Mouse (Mus musculus): Measurements from ENCODE around the gene Stxbp1. TPM values are rescaled to one million over a fixed set of nuclear protein-coding genes. Genes with fewer than 3 reads are reported as not detected.

Gene Stxbp1
- polyA plus RNA-seq, 1 experiment: 8.2 TPM

- DNase-seq (ENCODE audit: low read depth): no peak
These were observed 8.7 kb downstream of the Stxbp1 start for GRCm38 (mm10) chr2:32838147-32838884.

DNA sequence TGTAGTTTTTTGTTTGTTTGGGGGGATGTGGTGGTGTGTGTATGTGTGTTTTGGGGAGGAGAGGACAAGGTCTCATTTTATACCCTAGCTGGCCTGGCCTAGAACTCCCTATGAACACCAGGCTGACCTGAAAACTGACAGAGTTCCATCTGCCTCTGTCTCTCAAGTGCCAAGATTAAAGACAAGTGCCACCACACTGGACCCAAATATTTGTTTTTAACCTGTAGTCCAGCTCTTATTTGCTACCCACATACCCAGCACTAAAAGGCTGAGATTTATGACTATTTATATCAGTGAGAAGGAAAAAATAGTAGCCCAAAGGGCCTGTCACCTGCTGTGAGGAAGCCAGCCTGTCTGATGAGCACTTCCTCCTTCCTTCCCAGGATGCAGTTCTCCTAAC is 11.5 kb downstream of the Stxbp1 start:
- DNase-seq (ENCODE audit: low read depth): no peak

- DNase-seq (ENCODE audit: low read depth): no peak
These were observed 12.5 kb downstream of the Stxbp1 start for GRCm38 (mm10) chr2:32834496-32834895.

GRCm38 (mm10) chr2:32828979-32829676 is 17.9 kb downstream of the Stxbp1 start:
- no peak for DNase-seq (ENCODE audit: low read depth)

GRCm38 (mm10) chr2:32825796-32826195 is 21.2 kb downstream of the Stxbp1 start:
- no peak for DNase-seq (ENCODE audit: low read depth)

DNA sequence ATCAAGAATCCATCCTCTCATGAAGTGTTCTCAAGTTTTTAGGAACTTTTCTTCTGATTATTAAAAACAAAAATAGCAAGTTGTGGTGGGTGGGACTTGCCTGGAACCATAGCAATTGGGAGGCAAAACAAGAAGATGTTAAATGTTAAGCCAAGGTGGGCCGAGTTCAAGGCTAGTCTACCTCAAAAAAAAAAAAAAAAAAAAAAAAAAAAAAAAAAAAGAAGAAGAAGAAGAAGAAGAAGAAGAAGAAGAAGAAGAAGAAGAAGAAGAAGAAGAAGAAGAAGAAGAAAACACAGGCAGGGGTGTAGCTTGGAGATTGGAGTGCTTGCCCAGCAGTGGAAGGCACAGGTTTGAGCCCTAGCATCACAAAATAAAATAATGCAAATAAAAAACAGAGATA is 22.3 kb downstream of the Stxbp1 start:
- DNase-seq (ENCODE audit: low read depth): no peak

- no peak for DNase-seq (ENCODE audit: low read depth)
These were observed 22.9 kb downstream of the Stxbp1 start for GRCm38 (mm10) chr2:32824181-32824580.

GRCm38 (mm10) chr2:32823579-32824154 is 23.4 kb downstream of the Stxbp1 start:
- DNase-seq (ENCODE audit: low read depth): no peak

DNA sequence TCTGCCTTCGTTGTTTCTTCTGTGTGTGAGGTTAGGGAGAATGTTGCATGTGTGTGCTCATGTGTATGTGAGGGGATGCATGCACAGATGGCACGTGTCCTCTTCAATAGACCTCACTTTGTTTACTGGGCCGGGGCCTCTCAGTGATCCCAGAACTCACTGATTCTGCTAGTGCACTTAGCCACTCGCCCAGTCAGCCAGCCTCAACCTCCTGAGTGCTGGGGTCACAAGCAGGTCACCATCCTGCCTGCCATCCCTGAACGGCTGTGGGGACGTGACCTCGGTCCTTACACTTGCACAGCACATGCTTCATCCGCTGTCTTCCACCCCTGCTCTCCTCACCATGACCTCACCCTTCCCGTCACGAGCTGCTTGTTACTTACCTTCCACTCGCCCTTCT is 23.9 kb downstream of the Stxbp1 start:
- DNase-seq (ENCODE audit: low read depth): no peak

DNA sequence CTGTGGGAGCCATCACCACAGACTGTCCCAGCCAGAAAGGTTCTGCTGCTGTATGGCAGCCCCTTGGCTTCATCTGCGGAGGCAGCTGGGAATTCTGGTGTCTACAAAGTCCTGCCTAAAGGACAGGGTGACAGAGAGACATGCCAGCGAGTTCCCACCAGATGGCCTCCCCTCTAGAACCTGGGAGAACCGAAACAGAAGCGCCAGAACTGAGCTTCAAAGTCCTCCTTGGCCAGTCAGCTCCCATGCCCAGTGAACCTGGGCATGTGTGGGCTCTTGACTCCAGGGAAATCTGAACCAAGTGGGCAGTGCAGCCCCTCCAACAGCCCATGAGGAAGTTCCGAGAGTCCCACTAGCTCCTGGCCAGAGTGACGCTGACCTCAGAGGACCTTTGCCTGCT is 24.4 kb downstream of the Stxbp1 start:
- DNase-seq (ENCODE audit: low read depth): no peak

DNA sequence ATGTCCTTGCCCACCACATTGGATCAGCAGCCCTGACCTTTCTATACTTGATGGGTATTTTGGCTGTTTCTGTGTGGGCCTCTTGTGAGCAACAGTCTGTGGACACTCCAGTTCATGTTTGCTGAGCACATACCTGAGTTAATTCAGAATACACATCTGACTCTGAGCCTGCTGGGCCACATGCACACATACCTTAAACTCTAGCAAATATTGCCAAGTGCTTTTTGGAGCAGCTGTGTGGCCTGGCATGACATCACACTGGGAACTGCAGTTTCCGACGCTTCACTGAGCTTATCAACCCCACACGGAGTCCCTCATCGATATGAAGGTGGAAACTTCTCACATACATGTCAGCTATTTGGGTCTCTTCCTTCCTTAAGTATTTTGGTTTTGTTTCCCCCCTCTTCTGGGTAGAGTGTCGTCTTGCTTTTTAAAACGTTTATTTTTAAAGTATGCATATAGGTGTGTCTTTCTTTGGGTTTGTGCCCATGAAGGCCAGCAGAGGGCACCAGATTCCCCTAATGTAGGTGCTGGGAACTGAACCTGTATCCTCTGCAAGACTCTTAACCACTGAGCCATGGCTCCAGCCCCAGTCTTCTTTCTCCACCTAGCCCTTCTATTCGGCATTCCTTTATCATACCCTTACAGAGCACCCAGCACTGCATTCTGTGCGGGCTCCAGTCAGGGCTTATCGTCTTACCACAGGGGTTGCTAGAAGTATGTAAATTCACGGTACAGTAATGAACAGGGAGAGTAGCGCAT is 25.8 kb downstream of the Stxbp1 start:
- DNase-seq (ENCODE audit: low read depth): no peak

DNA sequence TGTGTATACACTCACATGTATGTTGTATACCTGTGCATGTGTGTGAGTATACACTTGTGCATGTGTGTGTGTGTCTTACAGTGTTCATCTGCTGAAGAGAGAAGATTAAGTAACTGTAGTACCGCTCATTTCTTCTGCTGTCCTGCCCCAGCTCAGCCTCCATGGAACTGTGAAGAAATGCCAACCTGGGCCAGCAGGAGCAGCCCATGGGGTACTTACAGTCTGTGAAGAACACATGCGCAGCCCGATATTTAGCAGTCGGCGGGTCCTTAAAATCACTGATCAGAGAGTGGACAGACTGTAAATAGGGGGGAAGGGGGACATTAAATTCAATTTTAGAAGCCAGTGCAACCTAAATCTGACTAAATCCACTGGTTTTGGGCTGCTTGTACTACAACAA is 28.8 kb downstream of the Stxbp1 start:
- no peak for DNase-seq (ENCODE audit: low read depth)

DNA sequence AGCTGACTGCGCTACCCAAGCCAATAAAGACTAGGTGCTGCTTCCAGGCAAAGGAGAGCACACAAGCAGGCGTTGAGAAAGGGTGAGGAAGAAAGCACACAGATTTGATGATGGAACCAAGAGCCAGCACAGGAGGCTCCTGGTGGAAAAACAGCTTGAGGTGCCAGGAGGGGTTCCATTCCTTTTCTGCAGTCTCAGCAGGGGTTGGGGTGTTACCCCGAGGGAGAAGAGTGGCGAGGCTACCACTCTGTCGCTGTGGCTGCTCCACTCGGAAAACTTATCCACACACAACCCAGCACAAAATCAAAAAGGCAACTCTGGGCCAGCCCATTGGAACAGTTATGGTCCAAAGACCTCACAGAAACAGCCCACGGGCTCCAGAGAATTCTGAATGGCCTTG is 29.5 kb downstream of the Stxbp1 start:
- DNase-seq (ENCODE audit: low read depth): no peak

- no peak for DNase-seq (ENCODE audit: low read depth)
These were observed 30.0 kb downstream of the Stxbp1 start for GRCm38 (mm10) chr2:32816946-32817581.

- no peak for DNase-seq (ENCODE audit: low read depth)
These were observed 30.5 kb downstream of the Stxbp1 start for GRCm38 (mm10) chr2:32816497-32816896.

- no peak for DNase-seq (ENCODE audit: low read depth)
These were observed 35.1 kb downstream of the Stxbp1 start for GRCm38 (mm10) chr2:32811959-32812358.

- DNase-seq (ENCODE audit: low read depth): no peak
These were observed 38.1 kb downstream of the Stxbp1 start for GRCm38 (mm10) chr2:32808816-32809566.

- DNase-seq (ENCODE audit: low read depth): no peak
These were observed 48.6 kb downstream of the Stxbp1 start for GRCm38 (mm10) chr2:32798251-32798962.

GRCm38 (mm10) chr2:32795748-32796418 is 51.2 kb downstream of the Stxbp1 start:
- DNase-seq (ENCODE audit: low read depth): no peak

GRCm38 (mm10) chr2:32791297-32791696 is 55.7 kb downstream of the Stxbp1 start:
- DNase-seq (ENCODE audit: low read depth): no peak
